Mouse (Mus musculus): ENCODE measurements around the gene Slc9a6.

Slc9a6 gene

GRCm38 (mm10) chrX:56663377-56663776, 53.8 kb downstream of the Slc9a6 start:
- intact Hi-C loops (cut with DNase I): no loop called here

- intact Hi-C loops (cut with DNase I): no loop called here
Observed at GRCm38 (mm10) chrX:56665226-56665973, 55.8 kb downstream of the Slc9a6 start.

DNA sequence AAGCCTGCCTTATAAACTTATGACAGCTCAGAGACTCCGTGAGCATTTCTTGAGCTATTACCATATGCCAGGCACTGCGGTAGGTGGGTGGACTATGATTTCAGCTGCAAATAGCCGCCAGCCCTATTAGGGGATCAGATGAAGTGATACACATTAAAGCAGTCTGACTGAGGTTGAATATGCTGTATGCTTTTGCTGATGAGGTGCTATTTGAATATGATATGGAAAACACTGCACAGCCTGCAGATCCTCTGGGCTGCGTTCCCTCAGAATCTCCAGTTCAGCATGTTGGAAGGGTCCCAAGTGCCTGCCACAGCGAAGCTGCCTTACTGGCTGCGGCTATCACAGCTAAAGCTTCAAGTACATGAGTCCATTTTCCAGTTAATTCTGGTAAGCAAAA, 57.7 kb downstream of the Slc9a6 start:
- intact Hi-C loops (cut with DNase I): no loop called here

- intact Hi-C loops (cut with DNase I): no loop called here
Observed at GRCm38 (mm10) chrX:56668051-56668450, 58.5 kb downstream of the Slc9a6 start.

GRCm38 (mm10) chrX:56668501-56668900, 58.9 kb downstream of the Slc9a6 start:
- intact Hi-C loops (cut with DNase I): no loop called here

- intact Hi-C loops (cut with DNase I): no loop called here
Observed at GRCm38 (mm10) chrX:56675556-56675955, 66.0 kb downstream of the Slc9a6 start.

GRCm38 (mm10) chrX:56677736-56678135, 68.2 kb downstream of the Slc9a6 start:
- intact Hi-C loops (cut with DNase I): no loop called here

DNA sequence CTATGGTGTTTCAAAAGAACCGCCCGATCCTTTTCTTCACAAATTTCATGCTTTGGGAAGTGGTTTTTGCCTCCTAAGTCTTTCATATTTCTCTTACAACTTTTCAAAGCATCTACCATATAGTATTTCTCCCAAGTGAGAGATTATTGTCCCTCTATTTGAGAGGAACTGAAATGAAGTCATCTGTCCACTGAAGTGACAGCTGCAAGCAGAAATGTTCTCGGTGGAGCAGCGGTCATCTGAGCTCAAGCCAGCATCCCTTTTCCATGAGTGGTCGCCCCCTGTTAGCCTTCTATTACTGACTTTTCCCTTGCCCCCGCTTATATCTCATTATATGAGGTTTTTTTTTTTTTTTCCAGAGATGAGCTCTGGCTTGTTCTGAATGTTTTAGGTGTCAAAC, 69.5 kb downstream of the Slc9a6 start:
- intact Hi-C loops (cut with DNase I): no loop called here

DNA sequence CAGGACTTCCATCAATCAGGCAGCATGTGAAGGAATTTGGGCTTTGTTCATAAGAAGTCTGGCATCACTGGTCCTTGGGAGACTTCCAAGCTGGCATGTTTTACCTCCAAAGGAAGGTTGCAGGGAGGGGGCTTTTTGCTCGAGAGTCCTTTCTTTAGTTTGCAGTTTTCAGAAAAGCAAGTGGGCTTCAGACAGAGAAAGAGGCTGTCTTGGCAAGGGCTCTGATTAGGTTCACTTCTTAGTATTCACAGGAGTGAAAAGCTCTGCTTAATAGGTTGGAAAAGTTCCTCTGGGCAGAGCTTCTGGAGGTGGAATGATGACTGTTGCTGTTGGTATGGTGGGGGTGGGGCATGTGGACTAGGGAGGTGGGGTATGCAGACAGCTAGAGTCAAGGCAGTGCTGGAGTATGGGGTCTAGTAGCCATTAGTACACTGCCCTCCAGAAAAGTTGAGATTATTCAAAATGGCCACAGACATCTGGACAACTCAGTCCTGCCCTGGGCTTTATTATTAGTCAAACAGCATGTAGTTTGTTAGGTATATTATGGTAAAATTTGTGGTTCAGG, 72.7 kb downstream of the Slc9a6 start:
- intact Hi-C loops (cut with DNase I): no loop called here

GRCm38 (mm10) chrX:56683521-56683920, 74.0 kb downstream of the Slc9a6 start:
- intact Hi-C loops (cut with DNase I): no loop called here

- intact Hi-C loops (cut with DNase I): no loop called here
Observed at GRCm38 (mm10) chrX:56692554-56692953, 83.0 kb downstream of the Slc9a6 start.

GRCm38 (mm10) chrX:56694539-56694938, 85.0 kb downstream of the Slc9a6 start:
- intact Hi-C loops (cut with DNase I): no loop called here

DNA sequence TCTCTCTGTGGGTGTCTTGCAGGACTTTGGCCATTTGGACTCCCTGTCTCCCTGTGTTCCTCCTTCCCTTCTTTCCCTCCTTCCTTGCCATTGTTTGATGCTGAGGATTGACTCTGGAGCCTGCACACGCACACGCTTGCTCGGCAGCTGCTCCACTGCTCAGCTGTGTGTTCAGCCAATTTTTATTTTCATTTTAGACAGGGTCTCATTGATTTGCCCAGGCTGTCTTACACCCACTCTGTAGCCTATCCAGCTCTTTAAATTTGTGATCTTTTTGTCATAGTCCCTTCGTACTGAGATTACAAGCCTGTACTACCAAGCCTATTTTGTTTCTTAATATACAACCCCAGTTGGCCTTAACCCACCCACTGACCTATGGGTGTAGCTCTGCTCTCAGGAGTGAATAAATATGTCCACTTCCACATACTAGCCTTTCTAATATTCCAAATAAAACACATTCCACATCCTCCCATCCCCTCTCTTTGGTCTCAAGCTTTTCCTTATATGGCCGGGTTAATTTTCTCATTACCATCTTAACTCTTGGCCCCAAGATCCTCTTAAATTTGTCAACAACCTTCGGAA, 87.7 kb downstream of the Slc9a6 start:
- intact Hi-C loops (cut with DNase I): no loop called here

DNA sequence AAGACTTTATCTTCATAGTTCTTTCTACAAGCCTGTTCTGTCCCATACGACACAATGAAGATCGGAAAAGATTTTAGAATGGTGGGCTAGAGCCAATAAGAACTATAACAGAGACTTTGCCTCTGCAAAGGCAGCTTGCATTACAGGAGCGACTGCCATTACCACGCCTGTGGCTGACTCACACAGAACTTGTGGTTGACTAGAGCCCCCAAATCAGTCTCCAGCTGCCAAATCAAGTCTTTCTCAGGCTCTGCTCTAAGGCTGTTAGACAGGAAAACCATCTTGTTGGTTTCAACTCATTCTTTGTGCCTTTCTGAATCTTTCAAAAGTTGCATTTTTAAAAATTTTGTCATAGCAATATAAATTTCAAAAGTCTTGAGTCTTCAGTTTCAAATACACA, 88.3 kb downstream of the Slc9a6 start:
- intact Hi-C loops (cut with DNase I): no loop called here

DNA sequence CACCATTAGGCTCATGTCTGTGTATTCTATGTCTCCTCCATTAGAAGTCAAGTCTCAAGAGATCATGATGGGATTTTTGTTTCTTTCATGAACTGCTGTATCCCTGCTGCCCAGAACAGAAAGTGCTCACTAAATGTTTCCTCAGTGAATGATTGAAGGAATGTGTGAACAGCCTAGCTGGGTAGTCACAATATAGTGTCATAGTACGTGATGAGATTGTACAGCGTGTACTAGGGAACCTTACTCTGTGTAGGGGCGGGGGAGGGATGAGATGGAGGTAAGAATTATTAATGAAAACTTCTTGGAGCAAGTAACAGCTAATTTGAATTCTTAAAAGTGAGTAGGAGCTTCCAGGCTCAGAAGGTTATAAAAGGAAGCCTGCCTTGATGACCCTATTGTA, 91.7 kb downstream of the Slc9a6 start:
- intact Hi-C loops (cut with DNase I): no loop called here

GRCm38 (mm10) chrX:56703965-56704562, 94.5 kb downstream of the Slc9a6 start:
- intact Hi-C loops (cut with DNase I): no loop called here

- intact Hi-C loops (cut with DNase I): no loop called here
Observed at GRCm38 (mm10) chrX:56708592-56709370, 99.2 kb downstream of the Slc9a6 start.

DNA sequence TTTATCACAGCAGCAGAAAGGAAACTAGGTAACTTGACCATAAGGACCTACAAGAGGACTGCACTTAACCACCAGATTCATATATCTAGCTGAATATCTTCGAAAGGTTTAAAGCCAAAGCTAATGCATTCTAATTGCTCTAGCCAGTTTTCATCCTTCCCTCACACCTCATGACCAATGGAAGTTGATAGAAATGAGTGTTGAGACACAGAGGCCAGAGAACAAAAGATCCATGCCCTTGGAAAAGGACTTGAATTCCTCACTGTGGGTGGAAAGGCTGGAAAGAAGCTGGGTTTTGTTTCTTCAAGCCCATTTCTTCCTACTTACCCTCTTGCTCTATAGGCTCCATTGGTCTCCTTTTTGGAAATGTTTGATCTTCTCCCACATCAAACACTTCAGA, 101.0 kb downstream of the Slc9a6 start:
- intact Hi-C loops (cut with DNase I): no loop called here

DNA sequence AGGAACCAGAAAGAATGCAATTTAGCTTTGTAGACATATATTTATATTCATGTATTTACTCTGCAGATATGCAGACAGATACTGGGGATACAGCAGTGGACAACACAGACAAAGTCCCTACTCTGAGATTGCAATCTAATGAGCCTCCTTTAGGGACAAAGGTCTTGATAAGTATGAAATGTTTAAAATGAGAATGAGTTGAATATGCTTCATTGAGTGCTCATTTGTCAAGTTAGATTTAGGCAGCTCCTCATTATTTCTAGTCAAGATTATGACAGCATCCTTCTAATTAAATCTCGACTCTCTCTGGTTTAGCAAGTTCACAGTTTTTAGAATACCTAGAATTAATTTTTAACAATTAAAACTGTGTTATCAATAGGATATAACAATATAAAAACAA, 103.1 kb downstream of the Slc9a6 start:
- intact Hi-C loops (cut with DNase I): no loop called here
